Mouse (Mus musculus) small intestine, adult 2 months (tissue): ENCODE measurements around the gene Rorb. TPM values are rescaled to one million over a fixed set of nuclear protein-coding genes. Genes with fewer than 3 reads are reported as not detected.

Experiments used
- H3K27ac ChIP-seq: fragments of 200-500 bp; 2 replicates; pipeline ENCODE4 v1.5.1; 2012; ENCODE audit warnings: low read depth, low read length, control low read depth, inconsistent platforms; ENCODE audit not compliant: insufficient read depth
- H3K27me3 ChIP-seq: fragments of 200-500 bp; 2 replicates; pipeline ENCODE4 v1.6.1; 2012; ENCODE audit warnings: mild to moderate bottlenecking, moderate library complexity, low read length, inconsistent platforms; ENCODE audit not compliant: control insufficient read depth, insufficient read depth
- H3K36me3 ChIP-seq: fragments of 200-500 bp; 2 replicates; pipeline ENCODE4 v1.6.1; 2012; ENCODE audit warnings: mild to moderate bottlenecking, low read length, control low read depth, inconsistent platforms; ENCODE audit not compliant: control insufficient read depth, insufficient read depth
- H3K4me1 ChIP-seq: fragments of 200-500 bp; 2 replicates; pipeline ENCODE4 v1.6.1; 2012; ENCODE audit warnings: low read length, inconsistent platforms, mixed read lengths; ENCODE audit not compliant: control insufficient read depth, insufficient read depth, insufficient read length
- H3K4me3 ChIP-seq: fragments of 200-500 bp; 2 replicates; pipeline ENCODE4 v1.5.1; 2012; ENCODE audit warnings: low read depth, mild to moderate bottlenecking, control low read depth, inconsistent platforms, low read length, moderate library complexity
- CTCF ChIP-seq: fragments of 200-500 bp; IDR thresholded peaks from 2 replicates; pipeline ENCODE4 v1.5.1; 2012; ENCODE audit warnings: low read depth, mild to moderate bottlenecking, control low read depth, inconsistent platforms, low read length, moderate library complexity, mixed read lengths; ENCODE audit not compliant: insufficient replicate concordance, insufficient read length; ENCODE audit errors: extremely low read depth
- POLR2A ChIP-seq: fragments of 200-500 bp; IDR thresholded peaks from 2 replicates; pipeline ENCODE4 v1.6.1; 2012; ENCODE audit warnings: low read depth, mild to moderate bottlenecking, control low read depth, inconsistent platforms, low read length, moderate library complexity
- WGBS: fragments of 180-500 bp; shearing (Covaris S2); methylation state at CpG from one replicate; pipeline ENCODE4 v1.1.7; 2018; 5-methylcytosine and 5-hydroxymethylcytosine counted together
- polyA plus RNA-seq: library from polyadenylated mRNA; depleted of rRNA; stranded (reverse); fragments of >200 nt; gene quantifications from 2 replicates; pipeline ENCODE4 v1.2.3, GENCODE M21; 2012

The Rorb gene
- polyA plus RNA-seq, 1 experiment = 0.04 TPM

DNA sequence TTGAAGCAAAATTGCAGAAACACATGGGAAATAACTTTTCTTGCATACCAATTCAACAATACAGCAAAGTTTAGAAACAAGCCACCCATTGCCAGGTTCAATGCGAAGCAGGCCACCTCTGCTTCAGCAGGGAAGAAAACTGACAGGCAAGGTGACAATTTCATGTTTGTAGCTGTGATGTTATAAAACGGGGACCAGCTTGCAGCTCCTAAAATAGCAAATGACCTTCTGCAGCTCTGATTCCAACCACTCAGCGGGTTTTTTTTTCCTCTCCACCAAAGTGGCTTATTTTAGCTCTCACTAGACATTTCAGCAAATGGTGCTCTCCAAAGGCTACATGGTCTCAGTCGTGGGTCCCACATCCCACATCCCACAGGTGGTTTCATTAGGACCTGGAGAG is 143.7 kb downstream of the Rorb start:
- no peak overlapping the region for H3K4me3 ChIP-seq
- H3K36me3 ChIP-seq = no peaks in the 10 kb centered on the region
- WGBS = 65% methylated on average over 4 of the region's 4 CpGs
- no peaks in the 10 kb centered on the region for H3K27me3 ChIP-seq
- no peaks in the 10 kb centered on the region for H3K4me1 ChIP-seq
- TF ChIP-seq POLR2A = no peak
- TF ChIP-seq CTCF = no peak
- H3K27ac ChIP-seq = no peak overlapping the region

DNA sequence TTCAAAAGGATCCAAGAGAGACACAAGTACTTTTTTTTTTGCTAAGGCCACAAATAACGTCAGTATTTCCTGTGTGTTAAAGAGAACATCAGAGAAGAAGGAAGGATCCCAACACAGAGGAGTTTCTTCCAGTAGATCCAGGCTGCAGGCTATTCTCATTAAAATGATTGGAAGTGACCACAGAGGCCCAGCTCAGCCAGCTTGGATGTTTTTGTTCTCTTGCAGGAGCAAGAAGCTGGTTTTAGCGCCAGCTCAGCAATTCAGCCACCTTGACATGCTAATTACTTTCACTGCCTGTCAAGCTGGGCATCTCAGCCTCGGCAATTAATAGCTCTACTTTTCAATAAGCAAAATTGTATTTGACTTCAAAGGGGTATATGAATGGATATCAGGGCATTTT is 151.1 kb downstream of the Rorb start:
- WGBS = 45% methylated on average over 3 of the region's 3 CpGs
- TF ChIP-seq CTCF = no peak
- TF ChIP-seq POLR2A = no peak

DNA sequence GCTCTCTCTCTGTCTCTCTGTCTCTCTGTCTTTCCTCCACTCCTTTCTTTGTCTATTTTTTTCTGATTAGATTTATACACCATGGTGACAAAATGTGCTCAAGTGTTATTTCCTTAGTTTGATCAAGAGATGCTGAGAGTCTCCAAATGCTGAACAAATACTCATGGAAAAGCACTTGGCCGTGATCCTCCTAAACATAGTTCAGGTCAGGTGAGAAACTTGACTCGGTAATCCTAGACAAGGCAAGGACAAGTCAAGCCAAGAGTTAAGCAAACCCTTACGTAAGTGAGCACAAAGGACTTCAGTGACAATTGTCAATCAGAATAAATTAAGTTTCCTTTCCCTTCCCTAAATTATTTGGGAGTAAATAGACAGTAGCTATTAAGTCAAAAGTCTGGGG is 158.2 kb downstream of the Rorb start:
- TF ChIP-seq POLR2A = no peak
- no peak for TF ChIP-seq CTCF
- H3K27me3 ChIP-seq = no peaks in the 10 kb centered on the region

More for the DNA sequence above, 151.1 kb downstream of the Rorb start:
- Histone ChIP-seq H3K4me1 (no peaks in the 10 kb centered on the region), H3K4me3 (no peak overlapping the region), H3K27ac (no peak overlapping the region), H3K36me3 (no peaks in the 10 kb centered on the region), H3K27me3 (no peaks in the 10 kb centered on the region)

DNA sequence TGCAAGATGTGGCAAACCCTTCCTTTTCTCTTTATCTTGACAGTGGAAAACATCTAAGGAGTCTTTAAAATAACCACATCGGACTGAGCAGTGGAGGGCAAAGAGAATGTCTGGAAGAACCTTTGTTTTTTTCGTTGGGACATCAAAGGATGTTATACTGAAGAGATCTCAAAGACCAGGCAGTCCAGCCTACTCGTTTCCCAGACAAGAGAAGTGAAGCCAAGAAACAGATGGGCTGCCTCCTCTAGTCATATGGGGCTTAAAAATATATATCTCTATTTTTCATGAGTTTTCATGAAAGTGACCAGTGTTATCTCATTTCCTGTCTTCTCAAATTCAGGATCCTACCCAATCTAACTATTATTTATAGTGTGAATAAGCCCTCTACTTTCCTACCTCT is 163.8 kb downstream of the Rorb start:
- H3K27me3 ChIP-seq = no peaks in the 10 kb centered on the region
- H3K27ac ChIP-seq = no peak overlapping the region
- no peak overlapping the region for H3K4me3 ChIP-seq
- TF ChIP-seq POLR2A (no peak), CTCF (no peak)
- H3K36me3 ChIP-seq = no peaks in the 10 kb centered on the region
- H3K4me1 ChIP-seq = no peaks in the 10 kb centered on the region
- 62% methylated on average over 3 of the region's 3 CpGs for WGBS

More for the DNA sequence above, 158.2 kb downstream of the Rorb start:
- H3K4me3 ChIP-seq = no peak overlapping the region
- H3K4me1 ChIP-seq = no peaks in the 10 kb centered on the region
- H3K36me3 ChIP-seq = no peaks in the 10 kb centered on the region
- 81% methylated on average over 3 of the region's 3 CpGs for WGBS
- H3K27ac ChIP-seq = no peak overlapping the region

DNA sequence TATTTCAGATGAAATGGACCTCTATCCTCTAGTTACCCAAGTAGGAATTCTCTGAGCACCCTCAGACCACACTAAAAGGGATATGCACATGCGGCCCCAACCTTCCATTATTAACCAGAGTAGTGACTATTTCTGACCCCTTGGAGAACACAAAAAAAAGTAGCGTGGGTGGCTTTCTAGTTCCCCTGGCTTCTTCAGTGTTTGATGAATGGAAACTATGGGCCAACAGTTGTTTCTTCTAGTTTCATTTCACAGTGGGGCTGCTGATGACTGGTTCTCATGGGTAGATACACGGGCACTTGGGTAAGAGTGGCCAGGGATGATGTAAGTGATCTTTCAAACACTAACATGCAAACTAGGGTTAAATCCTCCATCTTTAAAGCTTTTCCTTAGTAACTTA is 165.7 kb downstream of the Rorb start:
- no peaks in the 10 kb centered on the region for H3K36me3 ChIP-seq
- TF ChIP-seq CTCF (no peak), POLR2A (no peak)
- 86% methylated on average over 3 of the region's 3 CpGs for WGBS
- no peak overlapping the region for H3K4me3 ChIP-seq
- no peaks in the 10 kb centered on the region for H3K4me1 ChIP-seq
- no peaks in the 10 kb centered on the region for H3K27me3 ChIP-seq
- H3K27ac ChIP-seq = no peak overlapping the region

DNA sequence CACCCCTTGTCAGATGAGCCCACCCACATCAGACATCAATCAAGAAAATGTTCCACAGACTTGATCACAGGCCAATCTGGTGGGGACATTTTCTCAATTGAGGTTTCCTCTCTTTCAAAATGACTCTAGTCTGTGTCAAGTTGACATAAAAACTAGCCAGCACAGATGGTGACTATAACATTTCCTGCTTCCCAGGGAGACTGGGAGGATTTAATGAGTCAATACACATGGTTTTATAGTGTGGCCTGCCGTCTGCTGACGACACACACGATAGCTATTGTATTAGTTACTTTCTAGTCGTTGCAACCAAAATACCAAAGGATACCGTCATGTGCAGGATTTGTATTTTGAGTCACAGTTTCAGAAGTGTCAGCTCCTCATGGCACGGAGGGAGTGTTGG is 169.6 kb downstream of the Rorb start:
- 79% methylated on average over 6 of the region's 6 CpGs for WGBS
- TF ChIP-seq POLR2A (no peak), CTCF (no peak)

DNA sequence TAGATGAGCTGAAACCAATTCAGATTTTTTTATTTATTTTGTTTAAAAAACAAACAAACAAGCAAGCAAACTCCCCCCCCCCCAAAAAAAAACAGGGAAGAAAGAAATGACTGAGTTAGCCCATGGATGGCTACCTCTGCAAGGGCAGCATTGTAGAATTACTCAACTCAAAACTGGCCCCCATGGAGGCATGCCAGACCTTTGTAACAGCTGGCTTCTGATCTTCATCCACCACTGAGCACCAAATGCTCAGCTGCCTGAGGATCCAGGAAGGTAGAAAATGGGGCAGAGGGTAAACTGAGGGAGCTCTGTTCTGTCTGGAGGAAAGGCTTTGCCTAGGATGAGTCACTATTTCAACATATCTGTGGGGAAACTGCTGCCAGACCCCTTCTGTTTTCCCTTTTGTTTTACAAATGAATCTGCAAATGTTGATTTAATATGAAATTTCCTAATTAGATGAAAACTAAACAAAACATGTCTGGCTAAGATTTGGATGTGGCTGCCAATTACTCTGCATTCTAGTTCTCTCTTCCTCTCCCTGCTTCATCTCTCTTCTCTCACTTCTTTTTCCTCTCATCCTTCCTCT is 199.1 kb downstream of the Rorb start:
- Histone ChIP-seq H3K36me3 (no peaks in the 10 kb centered on the region), H3K4me3 (no peak overlapping the region), H3K27ac (no peak overlapping the region), H3K4me1 (no peaks in the 10 kb centered on the region), H3K27me3 (no peaks in the 10 kb centered on the region)
- TF ChIP-seq CTCF (no peak), POLR2A (no peak)

More for the DNA sequence above, 169.6 kb downstream of the Rorb start:
- Histone ChIP-seq H3K4me1 (no peaks in the 10 kb centered on the region), H3K36me3 (no peaks in the 10 kb centered on the region), H3K27ac (no peak overlapping the region), H3K27me3 (no peaks in the 10 kb centered on the region), H3K4me3 (no peak overlapping the region)
